Mouse (Mus musculus) macrophage (primary cell): ENCODE measurements around the gene Armc3. TPM values are rescaled to one million over a fixed set of nuclear protein-coding genes. Genes with fewer than 3 reads are reported as not detected.
A peak's percentile ranks its signal among the peaks of the same experiment; 100 is the strongest.
"Not testable (repeated sequence)": the region's sequence is repeated elsewhere in the genome, so short reads cannot be mapped to it uniquely, and the experiment has no call there.

Experiments used
- H3K27ac ChIP-seq: fragments of 350-480 bp; formaldehyde crosslinking; 2 replicates; pipeline ENCODE4 v1.9.0; 2021
- H3K36me3 ChIP-seq: fragments of 350-480 bp; formaldehyde crosslinking; 2 replicates; pipeline ENCODE4 v1.9.0; 2021; ENCODE audit errors: inconsistent target
- H3K4me3 ChIP-seq: fragments of 350-480 bp; formaldehyde crosslinking; 2 replicates; pipeline ENCODE4 v1.9.0; 2021; ENCODE audit errors: inconsistent target
- H3K79me2 ChIP-seq: fragments of 350-480 bp; formaldehyde crosslinking; 2 replicates; pipeline ENCODE4 v1.9.0; 2021; ENCODE audit errors: inconsistent target
- WGBS: methylation state at CpG from one replicate; pipeline ENCODE4 v1.1.7; 2026; ENCODE audit warnings: inconsistent platforms; ENCODE audit not compliant: missing documents; 5-methylcytosine and 5-hydroxymethylcytosine counted together
- polyA plus RNA-seq: library from polyadenylated mRNA; stranded (reverse); fragments of 250-400 nt; gene quantifications from 3 replicates; pipeline ENCODE4 v1.2.4, GENCODE M21; 2018; ENCODE audit warnings: inconsistent platforms

Gene Armc3
- polyA plus RNA-seq, 1 experiment from 2014 or later = 0.13 TPM

DNA sequence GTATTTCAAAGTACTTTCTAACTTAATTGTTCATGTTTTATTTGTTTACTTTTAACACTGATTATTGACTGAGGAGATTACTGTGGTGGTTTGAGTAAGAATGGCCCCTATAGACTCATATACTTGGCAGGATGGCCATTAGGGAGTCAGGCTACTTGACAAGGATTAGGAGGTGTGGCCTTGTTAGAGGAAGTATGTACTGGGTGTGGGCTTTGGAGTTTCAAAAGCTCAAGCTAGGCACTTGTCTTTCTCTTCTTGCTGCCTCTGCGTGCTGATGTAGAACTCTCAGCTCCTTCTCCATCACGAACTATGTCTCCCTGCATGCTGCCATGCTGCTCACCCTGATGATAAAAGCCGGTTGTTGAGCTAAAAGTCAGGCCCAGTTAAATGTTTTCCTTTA lies 111.4 kb downstream of the Armc3 start:
- 68% methylated on average over 3 of the region's 3 CpGs for WGBS
- no peak overlapping the region for H3K4me3 ChIP-seq
- H3K36me3 ChIP-seq = no peaks in the 10 kb centered on the region
- H3K27ac ChIP-seq = no peak overlapping the region
- no peaks in the 10 kb centered on the region for H3K79me2 ChIP-seq

DNA sequence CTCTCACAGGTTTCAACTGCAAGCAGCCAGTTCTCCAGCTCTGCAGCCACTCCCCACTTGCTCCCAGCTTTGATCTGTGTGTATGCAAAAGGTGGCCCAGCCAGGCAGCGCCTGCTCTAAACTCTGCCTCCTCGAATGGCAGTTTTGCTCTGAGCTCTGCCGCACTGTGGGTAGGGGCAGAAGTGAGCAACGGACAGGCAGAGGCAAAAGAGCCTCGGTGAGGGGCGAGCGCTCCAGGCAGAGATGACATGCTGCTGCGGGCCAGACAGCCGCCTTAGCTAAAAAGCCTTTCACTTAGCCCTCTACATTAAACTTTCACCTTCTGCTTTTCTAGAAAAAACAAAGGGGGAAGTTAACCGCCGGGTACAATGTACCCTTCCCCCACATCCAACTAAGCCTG lies 117.0 kb downstream of the Armc3 start:
- WGBS = 37% methylated on average over 11 of the region's 11 CpGs
- no peaks in the 10 kb centered on the region for H3K36me3 ChIP-seq

GRCm38 (mm10) chr2:19316691-19317090 lies 117.6 kb downstream of the Armc3 start:
- no peak overlapping the region for H3K4me3 ChIP-seq
- H3K27ac ChIP-seq = no peak overlapping the region
- WGBS = 94% methylated on average over 4 of the region's 4 CpGs
- no peaks in the 10 kb centered on the region for H3K36me3 ChIP-seq
- H3K79me2 ChIP-seq = no peaks in the 10 kb centered on the region

More for the DNA sequence above, 117.0 kb downstream of the Armc3 start:
- H3K4me3 ChIP-seq = no peak overlapping the region
- H3K27ac ChIP-seq = no peak overlapping the region
- H3K79me2 ChIP-seq = no peaks in the 10 kb centered on the region

DNA sequence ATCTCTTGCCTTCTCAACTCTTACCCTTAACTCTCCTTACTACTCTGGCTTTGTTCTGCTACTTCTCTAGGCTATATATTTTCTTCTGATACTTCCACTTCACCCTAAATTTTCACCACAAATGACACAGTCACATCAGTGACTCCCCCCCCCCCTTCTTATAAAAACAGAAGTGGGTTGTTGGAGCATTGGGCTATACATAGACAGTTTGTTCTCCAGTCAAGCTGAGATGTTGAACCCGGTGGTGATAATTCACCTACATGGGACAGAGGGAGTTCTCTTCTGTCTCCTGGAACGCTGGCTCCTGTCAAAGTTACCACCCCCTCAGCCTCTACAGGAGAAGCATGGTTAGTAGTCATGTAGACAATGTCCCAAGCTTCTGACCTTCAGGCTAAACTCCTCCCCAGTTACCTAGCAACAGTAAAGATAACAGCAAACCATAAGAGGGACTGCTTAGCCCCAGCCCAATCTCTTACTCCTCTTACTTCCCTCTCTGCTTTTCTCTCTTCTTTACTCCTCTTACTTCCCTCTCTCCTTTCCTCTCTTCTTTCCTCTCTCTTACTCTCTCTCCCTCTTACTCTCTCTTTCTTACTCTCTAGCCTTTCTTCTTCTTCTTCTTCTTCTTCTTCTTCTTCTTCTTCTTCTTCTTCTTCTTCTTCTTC lies 118.2 kb downstream of the Armc3 start:
- H3K27ac ChIP-seq, H3K36me3 ChIP-seq, H3K79me2 ChIP-seq, H3K4me3 ChIP-seq: not testable (repeated sequence)
- WGBS = 60% methylated on average over 2 of the region's 2 CpGs

DNA sequence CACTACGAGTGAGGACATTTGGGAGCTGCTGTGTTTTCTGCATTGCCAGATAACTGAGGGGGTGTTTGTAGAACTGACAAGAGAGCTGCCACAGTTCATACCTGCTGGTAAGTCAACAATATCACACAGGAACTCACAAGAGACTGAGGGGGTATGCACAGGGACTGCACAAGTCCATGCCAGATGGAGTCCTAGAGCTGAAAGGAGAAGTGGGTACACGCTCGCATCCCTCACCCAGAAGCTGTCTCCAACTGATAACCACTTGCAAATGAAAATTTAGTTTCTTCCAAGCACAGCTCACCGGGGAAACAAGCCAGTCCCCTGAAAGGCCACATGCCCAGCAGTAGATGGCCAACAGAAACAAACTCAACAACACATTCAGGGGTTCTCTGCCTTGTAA lies 119.4 kb downstream of the Armc3 start:
- WGBS = 60% methylated on average over 4 of the region's 4 CpGs

GRCm38 (mm10) chr2:19319284-19319683 lies 120.2 kb downstream of the Armc3 start:
- Histone ChIP-seq H3K36me3 (no peaks in the 10 kb centered on the region), H3K79me2 (no peaks in the 10 kb centered on the region)
- 93% methylated on average over 3 of the region's 3 CpGs for WGBS

More for the DNA sequence above, 119.4 kb downstream of the Armc3 start:
- Histone ChIP-seq H3K27ac (no peak overlapping the region), H3K79me2 (no peaks in the 10 kb centered on the region), H3K36me3 (no peaks in the 10 kb centered on the region), H3K4me3 (no peak overlapping the region)

DNA sequence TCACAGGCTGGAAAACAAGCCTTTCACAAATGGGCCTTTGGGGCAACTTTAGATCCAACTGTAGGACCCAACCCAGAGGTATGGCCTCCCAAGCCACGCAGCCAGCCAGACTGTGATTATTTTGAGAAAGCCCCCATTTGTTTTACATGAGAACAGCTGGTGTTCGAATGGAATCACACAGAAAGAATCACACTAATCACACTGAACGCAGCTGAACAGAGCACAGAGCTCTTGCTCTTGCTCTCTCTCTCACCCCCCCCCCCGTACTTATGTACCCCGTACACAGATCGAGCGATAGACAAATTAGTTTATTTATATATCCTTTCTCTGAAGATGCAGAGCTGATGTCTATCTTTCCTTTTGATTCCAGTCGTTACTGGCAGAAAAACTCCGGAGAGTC lies 123.3 kb downstream of the Armc3 start:
- Histone ChIP-seq H3K4me3 (no peak overlapping the region), H3K79me2 (no peaks in the 10 kb centered on the region), H3K27ac (no peak overlapping the region), H3K36me3 (no peaks in the 10 kb centered on the region)
- 95% methylated on average over 6 of the region's 9 CpGs for WGBS

More at GRCm38 (mm10) chr2:19319284-19319683, 120.2 kb downstream of the Armc3 start:
- Histone ChIP-seq H3K4me3 (no peak overlapping the region), H3K27ac (no peak overlapping the region)

GRCm38 (mm10) chr2:19326376-19326775 lies 127.3 kb downstream of the Armc3 start:
- no peaks in the 10 kb centered on the region for H3K36me3 ChIP-seq
- H3K27ac ChIP-seq = no peak overlapping the region
- H3K4me3 ChIP-seq = no peak overlapping the region
- WGBS = 100% methylated on average over 1 of the region's 1 CpGs
- H3K79me2 ChIP-seq = no peaks in the 10 kb centered on the region

DNA sequence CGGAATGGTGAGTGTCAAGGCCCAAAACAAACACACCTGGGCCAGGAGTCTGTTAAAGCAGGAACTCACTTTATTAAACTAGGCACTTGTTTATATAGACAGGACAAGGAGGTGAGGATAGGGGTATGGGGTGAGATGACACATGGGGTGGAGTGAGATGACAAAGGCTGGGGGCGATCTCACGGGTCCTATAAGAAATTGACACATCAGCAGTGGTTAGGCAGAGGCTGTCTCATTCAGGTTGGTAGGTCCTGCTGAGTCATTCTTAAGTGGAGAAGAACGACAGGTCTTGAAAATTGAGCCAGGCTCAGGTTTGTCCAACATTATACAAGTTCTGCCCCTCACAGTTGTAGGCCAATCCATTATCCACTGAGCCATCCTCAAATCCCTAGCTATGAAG lies 128.7 kb downstream of the Armc3 start:
- no peaks in the 10 kb centered on the region for H3K36me3 ChIP-seq
- H3K27ac ChIP-seq = no peak overlapping the region
- no peaks in the 10 kb centered on the region for H3K79me2 ChIP-seq
- WGBS = 77% methylated on average over 4 of the region's 4 CpGs
- no peak overlapping the region for H3K4me3 ChIP-seq

GRCm38 (mm10) chr2:19343901-19344635 lies 145.0 kb downstream of the Armc3 start:
- H3K27ac ChIP-seq = peak overlapping the region; percentile 64
- 14% methylated on average over 9 of the region's 10 CpGs for WGBS
- H3K79me2 ChIP-seq = no peaks in the 10 kb centered on the region
- no peaks in the 10 kb centered on the region for H3K36me3 ChIP-seq
- no peak overlapping the region for H3K4me3 ChIP-seq

GRCm38 (mm10) chr2:19344636-19345413 lies 145.7 kb downstream of the Armc3 start:
- Histone ChIP-seq H3K27ac (peak overlapping the region; percentile 64), H3K36me3 (no peaks in the 10 kb centered on the region), H3K79me2 (no peaks in the 10 kb centered on the region), H3K4me3 (no peak overlapping the region)
- 18% methylated on average over 15 of the region's 20 CpGs for WGBS

DNA sequence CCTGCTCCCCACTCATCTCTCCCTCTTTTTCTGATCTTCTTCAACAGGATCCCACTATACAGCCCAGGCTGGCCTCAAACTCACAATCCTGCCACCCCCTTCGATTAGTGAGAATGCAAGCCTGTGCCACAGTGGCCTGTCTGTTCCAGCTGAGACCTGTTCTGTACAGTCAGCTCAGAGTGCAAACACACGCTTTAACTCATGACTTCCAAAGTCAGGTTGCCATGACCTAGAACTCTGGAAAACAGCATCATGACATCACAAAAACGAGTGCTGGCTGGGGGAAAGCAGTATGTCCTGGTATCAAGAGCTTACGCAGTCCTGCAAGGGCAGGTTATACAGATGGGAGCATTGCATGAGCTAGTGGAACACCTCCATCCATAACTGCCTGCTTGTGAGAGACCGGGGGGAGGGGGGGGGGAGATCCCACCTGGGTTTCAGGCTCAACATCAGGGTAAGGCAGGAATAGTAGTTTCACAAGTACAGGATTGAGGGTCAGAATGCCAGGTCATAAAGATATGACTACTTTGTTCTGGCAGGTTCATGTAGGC lies 146.4 kb downstream of the Armc3 start:
- 82% methylated on average over 5 of the region's 5 CpGs for WGBS
- Histone ChIP-seq H3K79me2 (no peaks in the 10 kb centered on the region), H3K27ac (no peak overlapping the region), H3K36me3 (no peaks in the 10 kb centered on the region), H3K4me3 (no peak overlapping the region)

DNA sequence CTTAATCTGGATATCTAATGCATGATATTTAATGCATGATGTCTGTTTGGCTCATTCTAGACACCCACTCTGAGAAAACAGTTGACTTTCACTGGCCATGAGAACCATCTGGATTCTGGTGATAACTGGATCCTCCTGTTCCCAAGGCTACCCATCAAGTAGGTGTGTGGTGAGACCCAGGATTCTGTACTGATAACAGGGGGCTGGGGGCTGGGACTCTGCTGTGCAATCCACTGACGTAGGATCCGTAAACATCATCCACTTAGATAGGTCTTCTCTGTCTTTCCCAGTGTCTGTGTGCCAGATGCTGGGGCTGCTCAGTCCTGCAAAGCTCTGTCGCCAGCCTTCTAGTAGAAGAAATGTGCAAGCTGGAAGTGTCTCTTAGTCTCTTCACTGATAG lies 149.4 kb downstream of the Armc3 start:
- whole genome bisulfite sequencing = 91% methylated on average over 3 of the region's 3 CpGs
- no peak overlapping the region for H3K27ac ChIP-seq
- H3K79me2 ChIP-seq = no peaks in the 10 kb centered on the region
- no peaks in the 10 kb centered on the region for H3K36me3 ChIP-seq
- H3K4me3 ChIP-seq = no peak overlapping the region

DNA sequence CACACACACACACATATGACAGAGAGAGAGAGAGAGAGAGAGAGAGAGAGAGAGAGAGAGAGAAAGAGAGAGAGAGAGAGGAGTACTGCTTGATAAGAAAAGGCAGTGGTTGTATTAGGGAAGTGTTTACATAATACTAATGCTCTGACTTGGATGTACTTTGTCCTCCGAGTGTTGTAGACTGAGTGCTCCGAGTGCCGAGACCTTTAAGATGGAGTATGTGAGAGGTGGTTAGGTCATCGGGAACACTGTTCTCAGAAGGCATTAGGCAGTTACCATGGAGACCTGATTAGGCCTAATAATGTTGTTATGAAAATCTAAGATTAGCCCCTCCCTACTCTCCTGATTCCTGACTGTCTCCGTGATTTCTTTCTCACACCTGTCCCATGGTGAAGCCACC lies 151.1 kb downstream of the Armc3 start:
- 87% methylated on average over 5 of the region's 5 CpGs for WGBS

More for the DNA sequence above, 151.1 kb downstream of the Armc3 start:
- Histone ChIP-seq H3K4me3 (no peak overlapping the region), H3K79me2 (no peaks in the 10 kb centered on the region), H3K36me3 (no peaks in the 10 kb centered on the region), H3K27ac (no peak overlapping the region)
